Mouse (Mus musculus) right cerebral cortex, postnatal 36 days (tissue): Measurements from ENCODE around the gene Spp1.

ENCODE experiments used
- DNase-seq, 2 experiments: peaks; one replicate each; pipeline ENCODE4 v3.0.0; 2022; ENCODE audit warnings: low spot score in 2 of 2, mixed read lengths in 1 of 2

Spp1 gene

DNA sequence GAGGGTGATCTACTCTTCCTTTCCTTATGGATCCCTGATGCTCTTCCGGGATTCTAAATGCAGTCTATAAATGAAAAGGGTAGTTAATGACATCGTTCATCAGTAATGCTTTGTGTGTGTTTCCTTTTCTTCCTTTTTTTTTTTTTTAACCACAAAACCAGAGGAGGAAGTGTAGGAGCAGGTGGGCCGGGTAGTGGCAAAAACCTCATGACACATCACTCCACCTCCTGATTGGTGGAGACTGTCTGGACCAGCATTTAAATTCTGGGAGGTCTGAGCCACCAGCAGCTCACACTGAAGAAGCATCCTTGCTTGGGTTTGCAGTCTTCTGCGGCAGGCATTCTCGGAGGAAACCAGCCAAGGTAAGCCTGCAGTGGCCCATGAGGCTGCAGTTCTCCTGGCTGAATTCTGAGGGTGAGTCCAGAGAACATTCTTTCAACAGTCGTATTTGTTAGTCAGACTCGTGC, at the start of gene Spp1:
Gene Spp1 (plus strand): TSS at position 284 of the 467 bp plus-strand sequence.
- DNase-seq = no peak

DNA sequence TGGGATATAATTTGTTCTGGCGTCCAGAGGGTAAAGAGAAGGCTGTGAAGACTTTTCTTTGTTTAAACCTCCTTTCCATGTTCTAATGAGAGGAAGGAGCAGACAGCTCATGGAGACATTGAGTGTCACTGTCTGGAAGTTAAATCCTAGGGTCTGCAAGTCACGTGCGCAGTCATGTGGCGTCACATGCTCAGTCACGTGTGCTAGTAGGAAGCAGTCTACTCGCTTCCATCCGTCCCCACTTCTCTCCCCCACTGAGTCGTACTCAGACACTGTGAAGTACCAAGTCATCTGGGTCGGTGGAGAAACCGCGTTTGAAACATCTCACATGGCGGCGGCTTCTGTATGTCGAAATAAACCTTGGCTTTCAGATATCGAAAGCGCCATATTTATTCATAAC, 49.4 kb upstream of the Spp1 start:
- DNase-seq = no peak

DNA sequence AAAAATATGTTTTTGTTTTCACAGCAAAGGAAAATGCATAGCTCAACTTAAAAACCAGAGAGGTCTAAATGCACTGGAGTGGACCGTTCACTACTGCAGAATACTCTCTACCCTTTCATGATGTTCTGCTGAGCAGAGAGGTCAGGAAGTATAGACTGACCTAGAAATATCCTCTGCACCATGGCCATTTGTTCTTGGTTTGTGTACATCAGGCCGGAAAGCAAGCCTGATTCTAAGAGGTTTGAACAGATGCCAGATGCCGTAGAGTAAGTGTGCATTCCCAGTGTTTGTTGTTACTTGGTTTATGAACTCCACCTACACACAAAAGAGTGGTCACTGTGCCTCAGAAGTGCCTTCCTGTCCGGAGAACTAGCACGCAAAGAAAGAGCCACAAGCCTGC, 48.0 kb upstream of the Spp1 start:
- DNase-seq = no peak

DNA sequence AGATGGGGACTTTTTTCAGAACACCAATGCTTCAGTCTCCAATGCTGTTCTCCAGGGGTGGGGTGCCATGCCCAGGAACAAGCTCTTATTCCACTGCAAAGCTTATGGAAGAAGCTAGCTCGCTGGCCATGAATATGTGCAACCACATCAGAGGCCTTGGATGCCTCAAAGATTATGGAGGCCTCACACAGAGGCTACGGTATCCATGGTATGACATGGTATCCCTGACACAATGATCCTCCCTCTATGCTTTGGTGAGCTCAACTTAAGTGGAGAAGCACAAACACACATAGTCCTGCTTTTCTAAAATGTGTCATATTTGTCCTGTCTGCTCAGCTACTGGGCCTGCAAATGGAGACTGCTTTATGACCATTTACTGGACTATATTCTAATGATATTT, 44.0 kb upstream of the Spp1 start:
- no peak for DNase-seq

DNA sequence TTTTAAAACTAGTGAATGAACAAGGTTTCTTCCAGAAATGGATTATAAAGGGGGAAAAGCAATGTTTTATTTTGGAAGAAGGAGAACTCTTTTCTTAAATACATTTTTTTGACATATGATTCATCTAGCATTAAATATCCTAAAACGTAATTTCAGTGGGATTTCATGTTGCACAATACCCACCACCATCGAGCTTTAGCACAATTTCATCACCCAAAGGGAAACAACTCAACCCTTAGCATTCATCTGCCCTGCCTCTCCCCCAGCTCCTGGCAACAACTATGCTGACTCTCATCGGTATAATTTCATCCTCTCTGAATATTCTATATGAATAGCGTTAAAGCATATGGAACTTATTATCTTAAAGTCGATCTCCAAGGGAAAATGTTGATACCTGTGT, 42.1 kb upstream of the Spp1 start:
- no peak for DNase-seq

DNA sequence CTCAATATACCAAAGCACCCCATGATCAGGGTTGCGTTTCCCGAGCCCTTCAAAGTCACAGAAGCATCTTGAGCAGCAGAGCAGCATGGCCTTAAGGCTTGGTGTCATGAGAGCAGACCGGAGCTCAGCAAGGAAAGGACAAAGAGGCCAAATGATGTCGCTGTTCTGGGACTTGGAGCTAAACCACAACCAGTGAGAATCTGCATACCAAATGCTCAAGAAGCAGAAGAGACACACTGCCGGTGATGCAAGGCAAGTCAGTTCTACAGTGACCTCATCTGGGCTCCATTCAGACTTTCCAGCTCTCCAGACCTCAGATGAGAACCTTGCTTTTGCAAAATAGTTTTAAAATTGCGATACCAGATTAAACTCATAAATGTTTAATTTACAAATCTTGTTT, 38.6 kb upstream of the Spp1 start:
- DNase-seq = no peak

DNA sequence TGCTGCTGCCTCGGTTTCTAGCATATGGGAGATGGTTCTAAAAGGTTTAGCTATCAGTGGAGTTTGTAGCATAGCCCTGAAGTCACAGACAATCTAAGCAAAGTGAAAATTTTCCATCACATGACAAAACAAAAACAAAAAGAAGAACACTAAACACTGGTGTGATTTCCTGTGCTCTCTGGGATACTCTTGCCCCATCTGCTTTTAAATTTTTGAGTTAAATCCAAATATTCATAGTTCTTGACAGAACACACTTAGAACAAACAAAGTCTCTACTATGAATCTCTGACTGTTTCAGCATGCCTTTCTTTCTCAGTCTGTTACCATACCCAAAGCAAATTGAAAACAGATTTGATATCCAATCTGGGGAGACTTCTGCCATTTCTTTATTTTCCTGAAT, 36.9 kb upstream of the Spp1 start:
- no peak for DNase-seq

DNA sequence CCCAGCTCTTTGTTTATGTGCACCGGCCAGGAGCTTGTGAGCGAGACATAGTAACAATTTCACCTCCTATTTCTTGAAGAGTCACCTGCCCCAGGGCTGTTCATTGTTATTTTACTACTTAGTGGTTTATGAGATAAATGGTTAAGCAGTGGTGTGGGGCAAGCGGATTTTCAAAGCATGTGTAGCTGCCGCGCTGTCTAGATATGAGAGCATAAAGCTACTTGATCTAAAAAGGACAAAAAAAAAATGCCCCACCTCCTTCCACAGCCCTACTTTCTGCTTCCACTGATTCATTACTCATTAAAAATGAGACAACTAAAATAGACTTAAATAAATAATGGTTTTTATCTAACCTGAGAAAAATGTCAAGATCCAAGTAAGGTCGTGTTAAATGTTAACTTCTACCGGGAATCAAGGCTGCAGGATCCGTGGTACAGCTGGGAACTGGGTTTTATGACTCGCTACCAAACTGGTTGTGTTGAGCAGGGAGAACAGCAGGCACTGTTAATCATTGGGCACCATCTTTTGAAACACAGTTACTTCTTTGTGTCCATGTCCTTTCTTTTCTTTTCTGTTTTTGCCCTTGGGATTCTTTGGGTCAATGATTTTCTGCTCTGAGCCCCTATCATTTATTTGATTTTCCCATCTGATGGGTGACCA, 35.5 kb upstream of the Spp1 start:
- DNase-seq = no peak

DNA sequence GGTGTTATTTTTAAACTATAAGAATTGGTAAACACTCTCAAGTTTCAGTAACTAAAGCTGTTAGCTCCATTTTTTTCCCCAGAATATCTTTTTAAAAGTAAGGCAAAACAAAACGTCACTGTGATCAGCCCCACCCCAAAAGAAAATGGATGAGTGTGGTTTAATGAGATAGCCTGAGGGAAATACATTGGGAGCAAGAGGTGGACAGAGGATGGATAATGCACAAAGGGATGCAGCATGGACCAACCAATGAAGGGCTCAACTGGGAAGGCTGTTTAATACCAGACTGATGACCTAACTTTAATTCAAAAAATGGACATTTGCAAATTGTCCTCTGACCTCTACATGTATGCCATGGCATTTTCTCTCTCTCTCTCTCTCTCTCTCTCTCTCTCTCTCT, 34.9 kb upstream of the Spp1 start:
- no peak for DNase-seq

DNA sequence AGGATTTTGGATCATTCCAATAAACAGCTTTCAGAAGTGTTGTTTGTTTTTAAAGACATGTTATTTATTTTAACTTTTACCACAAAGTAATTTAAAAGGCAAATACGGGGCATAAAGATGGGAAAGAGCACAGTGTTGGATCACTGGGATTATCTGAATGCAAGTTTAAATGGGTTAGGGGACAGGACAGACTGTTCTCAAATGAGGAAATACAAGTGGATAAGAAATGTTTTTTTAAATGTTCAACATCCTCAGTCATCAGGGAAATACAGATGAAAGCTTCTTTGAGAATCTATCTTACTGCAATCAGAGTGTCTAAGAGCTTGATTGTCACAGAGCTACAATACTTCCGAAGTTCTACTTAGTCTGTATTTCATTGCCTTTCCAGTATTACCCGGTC, 32.3 kb upstream of the Spp1 start:
- DNase-seq = no peak

DNA sequence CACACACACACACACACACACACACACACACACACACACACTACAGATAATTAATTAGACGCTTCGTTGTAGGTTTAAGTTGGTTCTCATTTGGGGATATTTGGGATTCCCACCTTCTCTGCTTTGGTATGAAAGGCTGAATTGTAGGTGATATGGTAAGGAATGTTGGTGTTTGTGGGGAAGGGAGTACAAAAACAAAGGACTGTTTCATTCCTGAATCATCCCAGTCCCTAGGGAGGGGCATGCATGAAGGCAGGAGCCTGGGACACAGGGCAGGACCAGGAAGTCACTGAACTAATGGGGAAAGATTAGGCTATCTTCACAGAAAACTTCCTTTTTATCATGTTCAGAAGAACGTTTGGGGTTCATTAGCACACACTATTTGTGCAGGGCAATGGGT, 31.6 kb upstream of the Spp1 start:
- DNase-seq = no peak

DNA sequence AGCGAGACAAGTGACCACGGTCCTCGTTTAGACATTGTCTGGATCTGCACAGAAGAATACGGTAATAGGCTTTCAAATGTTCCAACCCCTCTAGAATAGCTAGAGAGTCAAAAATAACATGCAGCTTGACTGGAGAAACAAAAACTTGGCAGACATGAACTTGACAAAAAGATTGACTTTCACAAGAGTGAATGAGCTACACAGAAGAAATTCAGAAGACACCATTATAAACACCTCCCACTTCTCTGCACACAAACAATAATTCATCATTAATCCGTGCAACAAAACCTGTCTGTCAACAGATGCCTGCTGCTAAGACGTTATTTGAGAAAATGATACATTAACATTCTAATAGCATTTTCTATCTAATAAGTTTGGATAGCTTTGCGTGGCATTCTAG, 30.4 kb upstream of the Spp1 start:
- DNase-seq = no peak

DNA sequence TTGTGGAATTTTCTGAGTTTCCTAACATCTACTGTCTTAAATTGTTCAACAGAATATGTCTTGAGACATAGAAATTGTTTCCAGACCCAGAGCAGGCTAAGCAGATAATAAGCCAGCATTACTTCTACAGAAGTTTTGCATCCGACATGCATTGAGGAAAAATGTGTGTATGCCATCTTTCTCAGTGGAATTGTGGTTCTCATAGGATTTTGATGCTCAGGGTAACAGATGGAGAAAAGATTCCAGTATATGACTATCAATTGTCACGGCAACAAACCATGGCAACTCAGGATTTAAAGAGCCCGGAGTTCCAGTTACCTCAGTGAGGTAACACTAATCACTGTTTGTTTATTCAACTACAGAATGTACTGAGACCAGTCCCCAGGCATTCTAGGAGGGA, 29.9 kb upstream of the Spp1 start:
- DNase-seq = no peak

DNA sequence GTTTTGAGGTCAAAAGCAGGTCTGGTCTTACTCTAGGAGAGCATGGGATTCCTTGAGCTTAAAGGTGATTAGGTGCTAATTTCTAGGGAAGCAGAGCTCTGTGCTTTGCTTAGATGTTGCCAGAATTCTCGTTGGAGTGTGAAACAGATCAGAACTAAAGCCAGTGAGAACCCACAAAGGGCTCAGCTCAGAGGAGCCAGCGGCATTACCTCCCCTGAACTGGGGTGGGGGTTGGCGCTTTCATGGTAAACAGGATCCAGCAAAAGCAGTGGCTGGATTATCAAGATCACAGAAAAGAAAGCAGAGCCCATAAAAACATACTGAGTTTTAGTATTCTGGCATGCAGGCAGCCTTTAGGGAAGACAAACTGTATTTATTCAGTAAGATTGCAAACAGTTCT, 28.2 kb upstream of the Spp1 start:
- no peak for DNase-seq

DNA sequence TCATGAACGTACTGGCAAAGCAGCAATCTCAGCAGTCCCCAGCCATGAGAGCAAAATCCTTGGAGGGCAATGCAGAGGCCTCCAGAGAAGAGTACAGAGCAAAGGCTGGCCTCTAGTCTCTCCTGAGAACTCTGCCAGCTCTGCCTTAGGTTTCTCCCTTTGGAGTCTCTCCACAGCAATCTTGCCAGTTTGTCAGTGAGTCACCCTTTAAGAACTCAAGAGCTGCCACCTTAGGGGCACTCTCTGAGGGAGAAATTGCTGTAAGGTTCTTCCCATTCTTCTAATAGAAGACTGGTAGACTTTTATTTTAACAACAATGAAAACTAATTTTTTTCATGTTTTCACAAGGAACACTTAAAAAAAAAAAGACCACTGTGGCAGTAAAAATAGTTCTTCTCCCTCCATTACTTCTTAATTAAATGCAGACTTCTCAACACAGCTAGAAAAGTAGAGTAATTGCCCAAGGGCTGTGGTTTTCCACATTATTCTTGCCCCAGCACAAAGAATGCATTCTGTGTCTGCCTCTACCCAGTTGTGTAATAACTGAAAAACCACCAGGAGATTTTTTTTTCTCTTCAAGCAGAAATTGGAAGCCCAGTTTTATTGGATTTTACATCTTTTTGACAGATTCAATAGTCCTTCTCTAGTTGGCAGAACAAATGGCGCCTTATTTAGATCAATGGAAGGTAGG, 27.2 kb upstream of the Spp1 start:
- DNase-seq = no peak

DNA sequence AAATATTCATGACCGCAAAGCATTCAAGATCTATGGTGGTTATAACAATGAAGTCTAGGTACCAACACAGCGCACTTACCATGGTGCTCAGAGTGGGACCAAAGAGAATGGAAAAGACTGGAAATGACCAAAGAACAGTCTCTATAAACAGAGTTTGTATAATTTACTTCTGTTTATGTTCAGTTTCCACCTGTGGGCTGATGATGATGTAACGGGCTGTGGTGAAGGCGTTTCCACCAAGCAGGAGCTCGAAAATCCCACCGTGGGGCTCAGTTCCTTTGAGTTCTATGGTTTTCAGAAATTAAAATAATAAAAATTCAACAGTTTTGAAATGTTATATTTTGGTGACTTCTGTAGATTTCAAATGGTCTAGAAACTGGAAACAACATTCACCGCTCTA, 26.4 kb upstream of the Spp1 start:
- DNase-seq = no peak

DNA sequence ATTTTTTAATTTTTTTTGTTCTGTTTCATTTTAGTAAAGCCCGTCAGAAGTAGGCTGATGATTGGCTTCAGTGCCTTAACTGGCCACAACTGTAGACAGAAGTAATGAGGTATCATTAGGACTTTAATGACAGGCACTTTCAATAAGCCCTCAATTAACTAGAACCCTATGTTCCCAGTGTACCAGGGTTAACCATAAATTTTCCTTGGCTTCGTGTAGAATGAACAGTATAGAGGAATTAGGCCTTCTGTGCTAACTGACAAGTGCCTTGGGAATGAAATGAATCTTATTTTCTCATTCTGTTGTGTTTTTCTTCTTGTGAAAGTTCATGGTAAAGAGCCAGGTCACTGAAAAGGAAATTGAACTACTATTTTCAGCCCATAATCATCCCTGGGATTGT, 18.9 kb upstream of the Spp1 start:
- no peak for DNase-seq

DNA sequence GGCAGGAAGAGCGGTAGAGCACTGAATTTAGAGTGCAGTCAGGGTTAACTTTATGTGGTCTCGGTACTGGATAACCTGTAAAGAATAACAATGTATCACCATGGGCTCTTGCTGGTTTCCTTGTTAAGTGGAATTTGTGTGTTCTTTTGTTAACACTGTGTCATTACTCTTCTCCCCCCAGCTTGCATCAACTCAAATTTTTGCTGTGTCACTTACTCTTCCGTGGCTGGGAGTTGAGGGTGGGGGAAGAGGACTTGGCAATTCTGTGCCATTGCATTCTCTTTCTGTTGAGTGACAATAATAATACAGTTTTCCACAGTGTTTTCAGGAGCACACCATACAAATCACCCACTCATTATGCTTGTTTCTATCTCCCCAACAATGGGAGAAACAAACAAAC, 17.9 kb upstream of the Spp1 start:
- no peak for DNase-seq

DNA sequence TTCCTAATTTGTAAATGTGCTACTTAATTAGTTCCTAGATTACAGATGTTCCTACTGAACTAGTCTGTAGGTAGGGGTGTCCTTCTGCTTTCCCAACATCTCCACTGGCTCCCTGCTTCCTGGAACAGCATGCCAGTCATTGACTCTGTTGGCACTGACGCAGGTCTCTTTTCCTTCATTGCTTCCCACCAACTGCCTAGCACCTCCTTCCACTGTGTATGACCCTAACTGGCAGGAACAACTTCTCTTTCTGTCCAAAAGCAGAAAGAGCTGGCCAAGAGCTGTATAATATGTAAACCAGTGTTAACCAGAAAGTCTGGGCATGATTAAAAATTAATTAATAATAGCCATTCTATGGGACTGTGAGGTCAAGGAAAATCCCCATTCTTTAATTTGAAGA, 17.2 kb upstream of the Spp1 start:
- no peak for DNase-seq

DNA sequence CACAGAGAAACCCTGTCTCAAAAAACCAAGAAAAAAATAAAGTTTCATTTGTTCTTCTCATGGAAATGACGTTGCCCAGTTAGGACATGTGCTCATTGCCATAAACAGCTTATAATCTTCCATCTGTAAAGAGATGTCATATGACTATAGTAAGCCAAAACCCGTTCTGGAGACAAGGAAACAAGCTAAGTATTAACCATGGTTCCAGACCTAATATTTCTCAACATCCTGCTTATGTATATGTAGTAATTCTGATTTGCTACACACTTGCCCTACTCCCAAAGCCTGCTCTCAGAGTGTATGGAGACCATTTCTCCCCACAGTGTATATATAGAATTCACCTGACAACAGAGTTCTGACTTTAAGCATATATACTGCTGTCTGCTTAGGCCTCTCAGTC, 12.9 kb upstream of the Spp1 start:
- DNase-seq = no peak

DNA sequence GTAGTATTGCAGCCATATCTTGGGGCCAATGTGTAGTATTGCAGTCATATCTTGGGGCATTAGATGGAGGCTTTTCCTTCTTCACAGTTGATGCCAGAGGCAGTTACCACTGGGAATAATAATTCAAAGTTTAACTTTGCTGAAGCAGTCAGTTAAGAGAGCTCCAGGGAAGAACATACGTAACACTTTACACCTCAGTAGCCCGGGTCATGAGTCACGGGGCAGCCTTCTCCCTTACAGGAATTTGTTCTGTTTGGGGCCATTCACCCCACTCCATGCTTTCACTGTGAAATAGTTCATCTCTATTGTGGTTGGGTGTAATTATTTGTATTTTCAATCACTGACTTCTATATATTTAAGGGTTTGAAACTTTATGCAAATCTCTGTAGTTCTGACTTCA, 11.1 kb upstream of the Spp1 start:
- no peak for DNase-seq

DNA sequence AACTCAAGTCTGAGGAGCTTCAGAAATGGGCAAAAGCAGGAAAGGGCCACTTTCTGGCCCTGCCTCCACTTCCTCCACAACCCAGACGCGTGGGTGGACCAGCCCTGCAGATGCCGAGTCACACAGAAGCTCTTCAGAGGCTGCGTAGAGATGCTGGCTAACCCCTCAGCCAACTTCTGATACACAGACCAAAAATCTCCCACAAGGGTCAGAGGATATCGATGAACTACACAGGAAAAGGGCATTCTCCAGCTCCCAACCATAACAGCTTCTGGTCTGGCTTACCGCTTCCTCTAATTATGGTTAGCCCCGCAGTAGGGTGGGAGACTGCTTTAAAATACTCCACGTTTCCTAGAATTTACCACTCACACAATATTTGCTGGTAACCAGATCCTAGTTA, 9.0 kb upstream of the Spp1 start:
- DNase-seq = no peak

DNA sequence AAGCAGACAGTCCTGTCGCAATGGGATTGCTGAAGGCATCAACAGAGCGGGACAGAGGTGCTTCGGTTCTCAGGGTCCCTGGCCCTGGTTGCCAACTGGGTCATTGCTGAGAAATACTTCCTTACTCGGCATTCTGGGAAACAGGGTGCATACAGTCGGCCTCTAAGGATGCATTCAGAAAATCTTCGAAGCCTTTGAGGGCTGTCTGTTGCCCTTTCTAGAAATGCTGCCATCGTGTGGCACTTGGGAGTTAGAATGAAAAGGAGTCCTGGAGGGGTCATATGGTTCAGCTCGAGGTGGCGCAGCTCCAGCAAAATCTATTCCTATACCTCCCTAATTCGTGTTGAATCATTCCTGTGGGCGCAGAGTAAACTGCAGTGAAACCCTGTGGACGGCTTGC, 2.0 kb upstream of the Spp1 start:
- DNase-seq = no peak
